Mouse (Mus musculus) erythroblast, embryonic 14.5 days (primary cell): ENCODE measurements around the gene Gm47791.

Source experiments
- GATA1 ChIP-seq: IDR thresholded peaks from 2 replicates; pipeline ENCODE4 v1.6.1; 2012; ENCODE audit warnings: low read length, inconsistent platforms, mixed read lengths
- TAL1 ChIP-seq: IDR thresholded peaks from 3 replicates; pipeline ENCODE4 v1.6.1; 2012; ENCODE audit warnings: low read length, inconsistent platforms, mixed read lengths

GRCm38 (mm10) chr1:82798304-82798703 lies 27.3 kb upstream of the Gm47791 start:
- no peak for TF ChIP-seq TAL1
- TF ChIP-seq GATA1 = no peak
